16 mouse cellular contexts compared by ENCODE assay signal in genomic region chr9:43071741-43072140, GRCm38 (mm10). TPM values are rescaled to one million over a fixed set of nuclear protein-coding genes. Genes with fewer than 3 reads are reported as not detected.
A peak's percentile ranks its signal among the peaks of the same experiment; 100 is the strongest.
DNase-seq lines count a peak whose midpoint lies in the region; ATAC-seq lines count a peak whose summit lies in the region.
"Had no signal": no experiment of that assay in that cellular context is flagged by ENCODE, and none has a peak within 500 bp of the region (broad histone marks: within the 10 kb centered on the region; RNA-seq: fewer than 3 reads in every experiment).

No protein-coding gene starts in this region.

- no peak overlapping the region for H3K4me3 ChIP-seq in forebrain, embryonic 12.5 days (replicated peaks)
- H3K4me3 ChIP-seq in forebrain, embryonic 10.5 days = no peak overlapping the region
- H3K4me3 ChIP-seq in midbrain, embryonic 11.5 days (ENCODE audit: low read depth, low read length) = no peak overlapping the region
- H3K4me3 ChIP-seq in midbrain, embryonic 10.5 days = no peak overlapping the region
- H3K4me3 ChIP-seq in midbrain, embryonic 12.5 days = no peak overlapping the region
- H3K4me3 ChIP-seq: limb, embryonic 15.5 days; myocyte had no signal

- DNase-seq in forebrain, embryonic 10.5 days (ENCODE audit: extremely low spot score, low spot score) = no peak
- DNase-seq in midbrain, embryonic 11.5 days (ENCODE audit: low spot score, missing footprints) = peak; percentile 80
- no peak for DNase-seq in midbrain, embryonic 10.5 days (ENCODE audit: low spot score)
- DNase-seq in retina, embryonic 14.5 days (ENCODE audit: low spot score) = peak; percentile 50
- no peak for DNase-seq in layer of hippocampus, postnatal 14 days (ENCODE audit: low spot score in 2 of 2)
- DNase-seq in lung, postnatal 4 days = no peak
- DNase-seq: cerebellum, postnatal 25 days; heart, adult 18-20 months; kidney, adult 8-10 months; lung, adult 18-20 months; thymus, adult 2 months had no signal

- WGBS in forebrain, embryonic 12.5 days = 46% methylated on average over 2 of the region's 2 CpGs
- WGBS in forebrain, embryonic 10.5 days = 67% methylated on average over 2 of the region's 2 CpGs
- 56% methylated on average over 2 of the region's 2 CpGs for WGBS in midbrain, embryonic 11.5 days
- WGBS in midbrain, embryonic 10.5 days = 54% methylated on average over 2 of the region's 2 CpGs
- WGBS in midbrain, embryonic 12.5 days = 48% methylated on average over 2 of the region's 2 CpGs

- no peaks in the 10 kb centered on the region for H3K36me3 ChIP-seq in forebrain, embryonic 12.5 days (replicated peaks)
- H3K36me3 ChIP-seq in forebrain, embryonic 10.5 days (replicated peaks) = no peaks in the 10 kb centered on the region
- no peaks in the 10 kb centered on the region for H3K36me3 ChIP-seq in midbrain, embryonic 11.5 days (ENCODE audit: control insufficient read depth, insufficient read depth, low read length)
- no peaks in the 10 kb centered on the region for H3K36me3 ChIP-seq in midbrain, embryonic 10.5 days
- no peaks in the 10 kb centered on the region for H3K36me3 ChIP-seq in midbrain, embryonic 12.5 days
- H3K36me3 ChIP-seq: limb, embryonic 15.5 days had no signal

- ATAC-seq in forebrain, embryonic 12.5 days (ENCODE audit: low FRiP score) = no peak
- ATAC-seq in midbrain, embryonic 11.5 days (ENCODE audit: low FRiP score) = no peak
- ATAC-seq in midbrain, embryonic 12.5 days (ENCODE audit: low FRiP score, low read depth) = no peak

- H3K4me1 ChIP-seq in forebrain, embryonic 12.5 days = peaks cover 28% of the 10 kb centered on the region
- peaks cover 22% of the 10 kb centered on the region for H3K4me1 ChIP-seq in forebrain, embryonic 10.5 days
- peaks cover 8% of the 10 kb centered on the region for H3K4me1 ChIP-seq in midbrain, embryonic 11.5 days (ENCODE audit: control insufficient read depth, insufficient read depth, low read length)
- H3K4me1 ChIP-seq in midbrain, embryonic 10.5 days = peaks cover 20% of the 10 kb centered on the region
- peaks cover 25% of the 10 kb centered on the region for H3K4me1 ChIP-seq in midbrain, embryonic 12.5 days

- no peaks in the 10 kb centered on the region for H3K9me3 ChIP-seq in forebrain, embryonic 12.5 days
- no peaks in the 10 kb centered on the region for H3K9me3 ChIP-seq in forebrain, embryonic 10.5 days
- H3K9me3 ChIP-seq in midbrain, embryonic 11.5 days (ENCODE audit: control insufficient read depth, low read length) = no peaks in the 10 kb centered on the region
- no peaks in the 10 kb centered on the region for H3K9me3 ChIP-seq in midbrain, embryonic 10.5 days (replicated peaks)
- H3K9me3 ChIP-seq in midbrain, embryonic 12.5 days = no peaks in the 10 kb centered on the region
- H3K9me3 ChIP-seq: limb, embryonic 15.5 days had no signal

- no peak overlapping the region for H3K4me2 ChIP-seq in forebrain, embryonic 12.5 days
- H3K4me2 ChIP-seq in midbrain, embryonic 11.5 days = no peak overlapping the region
- no peak overlapping the region for H3K4me2 ChIP-seq in midbrain, embryonic 12.5 days (replicated peaks)
- H3K4me2 ChIP-seq: limb, embryonic 15.5 days had no signal

- H3K9ac ChIP-seq in forebrain, embryonic 12.5 days = no peak overlapping the region
- H3K9ac ChIP-seq in midbrain, embryonic 11.5 days (ENCODE audit: low read length) = no peak overlapping the region
- no peak overlapping the region for H3K9ac ChIP-seq in midbrain, embryonic 12.5 days (replicated peaks)
- H3K9ac ChIP-seq: limb, embryonic 15.5 days had no signal

- H3K27ac ChIP-seq in forebrain, embryonic 12.5 days = peak overlapping the region; percentile 75; the same call in 1 of the 2 replicates
- H3K27ac ChIP-seq in forebrain, embryonic 10.5 days = no peak overlapping the region
- no peak overlapping the region for H3K27ac ChIP-seq in midbrain, embryonic 11.5 days (ENCODE audit: low read depth, low read length)
- no peak overlapping the region for H3K27ac ChIP-seq in midbrain, embryonic 10.5 days (replicated peaks)
- H3K27ac ChIP-seq in midbrain, embryonic 12.5 days (replicated peaks) = peak overlapping the region; percentile 77
- H3K27ac ChIP-seq: limb, embryonic 15.5 days; macrophage had no signal

- H3K27me3 ChIP-seq in forebrain, embryonic 12.5 days = no peaks in the 10 kb centered on the region
- H3K27me3 ChIP-seq in forebrain, embryonic 10.5 days (ENCODE audit: poor library complexity, severe bottlenecking) = no peaks in the 10 kb centered on the region
- no peaks in the 10 kb centered on the region for H3K27me3 ChIP-seq in midbrain, embryonic 11.5 days (ENCODE audit: control insufficient read depth, insufficient read depth, low read length)
- no peaks in the 10 kb centered on the region for H3K27me3 ChIP-seq in midbrain, embryonic 10.5 days (ENCODE audit: low read depth, poor library complexity, severe bottlenecking)
- no peaks in the 10 kb centered on the region for H3K27me3 ChIP-seq in midbrain, embryonic 12.5 days
- H3K27me3 ChIP-seq: limb, embryonic 15.5 days had no signal

RNA-seq across cellular contexts. Expression of gene Arhgef12, which starts 35.3 kb away (rescaled TPM):
- polyA plus RNA-seq in forebrain, embryonic 12.5 days (2016; fragmentation: Nextera tagmentation; extraction: Ambion mirVana) = 14.2 and 17.8 TPM in 2 replicates
- 7.0 and 9.2 TPM in 2 replicates for polyA plus RNA-seq in forebrain, embryonic 10.5 days (2016; fragmentation: Nextera tagmentation; extraction: Ambion mirVana)
- polyA plus RNA-seq in midbrain, embryonic 11.5 days (2014; fragmentation: Nextera tagmentation; extraction: Ambion mirVana) = 9.2 and 10.0 TPM in 2 replicates
- 7.3 and 7.8 TPM in 2 replicates for polyA plus RNA-seq in midbrain, embryonic 10.5 days (2016; fragmentation: Nextera tagmentation; extraction: Ambion mirVana)
- polyA plus RNA-seq in midbrain, embryonic 12.5 days (2016; fragmentation: Nextera tagmentation; extraction: Ambion mirVana) = 16.6 and 17.4 TPM in 2 replicates
- total RNA-seq in layer of hippocampus, postnatal 14 days (2021) = 100 to 1,000 TPM; 151 to 163 TPM

RNA-seq across cellular contexts. Expression of gene Tmem136, which starts 44.6 kb away (rescaled TPM):
- polyA plus RNA-seq in forebrain, embryonic 12.5 days (2016; fragmentation: Nextera tagmentation; extraction: Ambion mirVana) = 11.4 and 12.1 TPM in 2 replicates
- polyA plus RNA-seq in forebrain, embryonic 10.5 days (2016; fragmentation: Nextera tagmentation; extraction: Ambion mirVana) = 11.4 and 12.9 TPM in 2 replicates
- 13.9 and 17.5 TPM in 2 replicates for polyA plus RNA-seq in midbrain, embryonic 11.5 days (2014; fragmentation: Nextera tagmentation; extraction: Ambion mirVana)
- polyA plus RNA-seq in midbrain, embryonic 10.5 days (2016; fragmentation: Nextera tagmentation; extraction: Ambion mirVana) = 12.6 and 16.3 TPM in 2 replicates
- 11.0 and 13.0 TPM in 2 replicates for polyA plus RNA-seq in midbrain, embryonic 12.5 days (2016; fragmentation: Nextera tagmentation; extraction: Ambion mirVana)
- total RNA-seq in layer of hippocampus, postnatal 14 days (2021) = 10 to 100 TPM; 19.9 TPM
- polyA plus RNA-seq: macrophage had no signal

Comparison
In these comparisons a context has a peak if more than half of its experiments do, and no peak if none do; other contexts are left out.
1. H3K27ac ChIP-seq: peak in forebrain, embryonic 12.5 days (single experiment) and midbrain, embryonic 12.5 days (single experiment); none in forebrain, embryonic 10.5 days (single experiment), midbrain, embryonic 11.5 days (single experiment) and midbrain, embryonic 10.5 days (single experiment).
2. DNase-seq: peak in midbrain, embryonic 11.5 days (single experiment) and retina, embryonic 14.5 days (single experiment); none in forebrain, embryonic 10.5 days (single experiment), midbrain, embryonic 10.5 days (single experiment), layer of hippocampus, postnatal 14 days (0 of 2) and lung, postnatal 4 days (0 of 2).